Mouse (Mus musculus): ENCODE data around the gene Prkg1. TPM values are rescaled to one million over a fixed set of nuclear protein-coding genes. Genes with fewer than 3 reads are reported as not detected.
"Not testable (repeated sequence)": the region's sequence is repeated elsewhere in the genome, so short reads cannot be mapped to it uniquely, and the experiment has no call there.

Gene Prkg1
- polyA plus RNA-seq, 1 experiment from 2014 or later = 9.1 TPM

- WGBS = 2% methylated on average over 12 of the region's 12 CpGs
- Histone ChIP-seq H3K27ac (no peak overlapping the region), H3K4me2 (replicated peaks) (peak overlapping the region; percentile 54), H3K9ac (no peak overlapping the region), H3K4me3 (replicated peaks) (peak overlapping the region; percentile 13), H3K27me3 (replicated peaks) (peaks cover 9% of the 10 kb centered on the region), H3K4me1 (replicated peaks) (peaks cover 2% of the 10 kb centered on the region; the same call in 1 of the 2 replicates), H3K36me3 (no peaks in the 10 kb centered on the region), H3K9me3 (no peaks in the 10 kb centered on the region)
- peak; percentile 69 for ATAC-seq
These were observed 1210.4 kb downstream of the Prkg1 start for GRCm38 (mm10) chr19:30554467-30554881.

- Histone ChIP-seq H3K4me3 (replicated peaks) (no peak overlapping the region), H3K36me3 (no peaks in the 10 kb centered on the region), H3K27me3 (replicated peaks) (peaks cover 16% of the 10 kb centered on the region), H3K4me1 (replicated peaks) (peaks cover 9% of the 10 kb centered on the region), H3K9me3 (no peaks in the 10 kb centered on the region), H3K27ac (no peak overlapping the region), H3K4me2 (replicated peaks) (no peak overlapping the region), H3K9ac (no peak overlapping the region)
- no peak for ATAC-seq
- 28% methylated on average over 4 of the region's 4 CpGs for WGBS
These were observed 1211.1 kb downstream of the Prkg1 start for GRCm38 (mm10) chr19:30553740-30554139.

DNA sequence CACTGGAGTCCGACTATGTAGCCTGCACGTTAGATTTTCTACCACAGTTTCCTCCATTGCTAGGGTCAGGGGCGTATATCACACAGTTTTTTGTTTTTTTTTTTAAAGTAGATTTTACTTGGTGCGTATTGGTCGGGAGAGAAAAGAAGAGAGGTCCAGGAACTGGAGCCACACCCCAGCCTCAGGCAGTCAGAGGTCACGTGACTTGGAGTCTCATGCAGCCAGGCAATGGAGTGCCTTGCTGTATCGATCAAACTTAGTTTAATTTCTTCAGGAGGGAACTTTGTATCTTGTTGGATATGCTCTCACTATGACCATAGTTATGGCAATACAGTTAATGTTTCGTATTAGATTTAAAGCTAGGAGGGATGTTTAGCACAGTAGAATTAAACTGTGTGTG is 1212.6 kb downstream of the Prkg1 start:
- no peaks in the 10 kb centered on the region for H3K9me3 ChIP-seq
- no peak overlapping the region for H3K27ac ChIP-seq
- WGBS = 68% methylated on average over 8 of the region's 8 CpGs
- H3K4me2 ChIP-seq (replicated peaks) = no peak overlapping the region
- H3K4me3 ChIP-seq (replicated peaks) = no peak overlapping the region
- H3K9ac ChIP-seq = no peak overlapping the region
- no peaks in the 10 kb centered on the region for H3K36me3 ChIP-seq
- H3K27me3 ChIP-seq (replicated peaks) = peaks cover 22% of the 10 kb centered on the region
- ATAC-seq = no peak
- H3K4me1 ChIP-seq (replicated peaks) = peaks cover 13% of the 10 kb centered on the region

GRCm38 (mm10) chr19:30549854-30550647 is 1214.8 kb downstream of the Prkg1 start:
- WGBS = 3% methylated on average over 17 of the region's 17 CpGs
- Histone ChIP-seq H3K4me1 (replicated peaks) (peaks cover 13% of the 10 kb centered on the region), H3K9ac (no peak overlapping the region), H3K9me3 (no peaks in the 10 kb centered on the region), H3K27ac (no peak overlapping the region), H3K27me3 (replicated peaks) (peaks cover 31% of the 10 kb centered on the region), H3K36me3 (no peaks in the 10 kb centered on the region), H3K4me3 (replicated peaks) (no peak overlapping the region; the same call in 1 of the 2 replicates), H3K4me2 (replicated peaks) (peak overlapping the region; percentile 57)
- no peak for ATAC-seq

- H3K27ac ChIP-seq = no peak within 1 kb of the TSS
- peaks cover 13% of the 10 kb centered on the region for H3K4me1 ChIP-seq (replicated peaks)
- H3K4me3 ChIP-seq (replicated peaks) = peak within 1 kb of the TSS; percentile 25
- no peak within 1 kb of the TSS for H3K9ac ChIP-seq
- no peaks in the 10 kb centered on the region for H3K36me3 ChIP-seq
- WGBS = under 1% methylated on average over 26 of the region's 26 CpGs
- H3K27me3 ChIP-seq (replicated peaks) = peaks cover 31% of the 10 kb centered on the region
- peak; percentile 65; the same call in 1 of the 2 replicates for ATAC-seq
- peak within 1 kb of the TSS; percentile 57 for H3K4me2 ChIP-seq (replicated peaks)
- H3K9me3 ChIP-seq = no peaks in the 10 kb centered on the region
These were observed 1215.6 kb downstream of the Prkg1 start, which contains the start of gene Dkk1 for GRCm38 (mm10) chr19:30549044-30549853. TSS of gene Dkk1 (minus strand) at chr19:30549665.

GRCm38 (mm10) chr19:30548411-30549043 is 1216.3 kb downstream of the Prkg1 start:
- Histone ChIP-seq H3K4me3 (replicated peaks) (peak overlapping the region; percentile 25), H3K27me3 (replicated peaks) (peaks cover 31% of the 10 kb centered on the region), H3K36me3 (no peaks in the 10 kb centered on the region), H3K9me3 (no peaks in the 10 kb centered on the region), H3K9ac (no peak overlapping the region), H3K4me2 (replicated peaks) (peak overlapping the region; percentile 57), H3K27ac (no peak overlapping the region), H3K4me1 (replicated peaks) (peaks cover 13% of the 10 kb centered on the region)
- 1% methylated on average over 23 of the region's 23 CpGs for WGBS
- no peak for ATAC-seq

DNA sequence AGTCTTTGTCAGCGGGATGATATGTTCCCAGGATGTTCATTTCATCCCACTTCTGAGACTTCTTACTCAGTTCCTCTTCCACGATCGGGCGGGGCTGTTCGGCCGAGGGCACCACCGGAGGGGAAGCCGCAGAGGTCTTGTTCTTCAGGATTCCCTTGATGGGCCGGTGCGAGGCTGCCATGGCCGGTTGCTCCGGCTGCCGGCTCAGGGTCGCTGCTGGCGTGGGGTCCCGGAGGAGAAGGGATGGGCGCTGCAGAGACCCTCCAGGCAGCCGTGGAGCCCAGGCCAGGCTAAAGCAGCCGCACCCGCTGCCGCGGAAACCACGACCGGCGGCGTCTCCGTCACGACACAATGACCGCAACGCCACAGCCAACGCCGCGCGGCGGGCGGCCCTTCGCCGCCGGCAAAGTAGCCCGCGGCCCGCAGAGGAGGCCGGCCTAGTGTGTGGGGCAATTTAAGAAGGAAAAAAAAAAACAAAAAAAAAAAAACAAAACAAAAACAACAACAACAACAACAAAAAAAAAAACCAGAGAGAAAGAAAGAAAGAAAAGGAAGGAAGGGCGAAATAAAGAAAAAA is 1225.4 kb downstream of the Prkg1 start:
- H3K4me3 ChIP-seq (replicated peaks) = peak overlapping the region; percentile 43
- H3K9ac ChIP-seq; H3K4me1 ChIP-seq (replicated peaks); H3K27ac ChIP-seq; H3K9me3 ChIP-seq; H3K36me3 ChIP-seq; ATAC-seq; H3K27me3 ChIP-seq (replicated peaks): not testable (repeated sequence)
- WGBS = 1% methylated on average over 44 of the region's 44 CpGs
- peak overlapping the region; percentile 81 for H3K4me2 ChIP-seq (replicated peaks)

DNA sequence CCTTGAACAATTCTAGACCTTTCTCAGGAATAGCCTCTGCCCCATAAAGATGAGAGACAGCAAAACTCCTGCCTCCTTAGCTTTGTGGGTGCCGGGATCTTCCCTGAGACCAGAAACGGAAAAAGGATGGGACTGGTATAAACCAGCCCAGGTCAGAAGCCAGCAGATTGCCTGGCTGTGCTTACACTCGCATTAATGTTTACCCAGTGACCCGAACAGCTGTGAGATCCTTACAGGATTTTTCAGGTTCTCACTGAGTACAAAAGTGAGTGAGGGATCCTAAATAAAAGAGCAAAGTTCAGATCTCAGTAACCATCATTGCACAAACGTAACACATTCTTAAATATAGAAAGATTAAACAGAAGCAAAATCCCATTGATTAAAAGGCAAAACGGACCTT is 1248.1 kb downstream of the Prkg1 start:
- Histone ChIP-seq H3K4me1 (replicated peaks) (no peaks in the 10 kb centered on the region), H3K27me3 (replicated peaks) (no peaks in the 10 kb centered on the region), H3K4me3 (replicated peaks) (no peak overlapping the region), H3K9ac (no peak overlapping the region), H3K36me3 (no peaks in the 10 kb centered on the region), H3K27ac (no peak overlapping the region), H3K9me3 (no peaks in the 10 kb centered on the region), H3K4me2 (replicated peaks) (no peak overlapping the region)
- no peak for ATAC-seq
- WGBS = 25% methylated on average over 6 of the region's 6 CpGs

Other genes starting within 250 kb of the Prkg1 start
- gene A1cf, start 103.7 kb upstream of the Prkg1 start, polyA plus RNA-seq (2015; fragmentation: Nextera tagmentation; extraction: Ambion mirVana) = 8.9 and 11.1 TPM in 2 replicates

Data from intestine, embryonic 15.5 days (tissue).